Mouse (Mus musculus) forebrain, embryonic 14.5 days (tissue): ENCODE measurements around the gene Kif19a. TPM values are rescaled to one million over a fixed set of nuclear protein-coding genes. Genes with fewer than 3 reads are reported as not detected.

Experiments
- ATAC-seq: fragments of 200-750 bp; cut with Nextera tagmentation; 2 replicates; pipeline ENCODE4 v1.8.0; 2017; ENCODE audit warnings: mild to moderate bottlenecking, moderate library complexity
- DNase-seq: peaks from one replicate; pipeline ENCODE4 v3.0.0-alpha.2; 2015; ENCODE audit warnings: low spot score
- H3K27ac ChIP-seq: fragments of 300-500 bp; sonication (generic); 2 replicates; pipeline ENCODE4 v1.5.1; 2014; ENCODE audit warnings: low read depth, mild to moderate bottlenecking, control low read depth, low read length, moderate library complexity
- H3K27me3 ChIP-seq: fragments of 300-500 bp; sonication (generic); replicated peaks from 2 replicates; pipeline ENCODE4 v1.6.1; 2014; ENCODE audit warnings: low read length, control low read depth, mixed read lengths; ENCODE audit not compliant: control insufficient read depth, insufficient read depth
- H3K36me3 ChIP-seq: fragments of 300-500 bp; sonication (generic); 2 replicates; pipeline ENCODE4 v1.6.1; 2014; ENCODE audit warnings: low read length, control low read depth; ENCODE audit not compliant: control insufficient read depth, insufficient read depth
- H3K4me1 ChIP-seq: fragments of 300-500 bp; sonication (generic); 2 replicates; pipeline ENCODE4 v1.6.1; 2014; ENCODE audit warnings: antibody characterized with exemption, low read length, control low read depth; ENCODE audit not compliant: control insufficient read depth, insufficient read depth
- H3K4me2 ChIP-seq: fragments of 300-500 bp; sonication (generic); 2 replicates; pipeline ENCODE4 v1.6.1; 2014; ENCODE audit warnings: mild to moderate bottlenecking, control low read depth, low read length
- H3K4me3 ChIP-seq: fragments of 300-500 bp; sonication (generic); 2 replicates; pipeline ENCODE4 v1.5.1; 2014; ENCODE audit warnings: low read depth, low read length, control low read depth
- H3K9ac ChIP-seq: fragments of 300-500 bp; sonication (generic); 2 replicates; pipeline ENCODE4 v1.6.1; 2014; ENCODE audit warnings: mild to moderate bottlenecking, low read length, control low read depth, moderate library complexity
- H3K9me3 ChIP-seq: fragments of 300-500 bp; sonication (generic); replicated peaks from 2 replicates; pipeline ENCODE4 v1.6.1; 2016; ENCODE audit warnings: low read length, control low read depth, mixed read lengths; ENCODE audit not compliant: control insufficient read depth
- WGBS: fragments of 180-500 bp; shearing (Covaris S2); extraction: QIAGEN DNeasy Blood & Tissue Kit; methylation state at CpG from one replicate; pipeline ENCODE4 v1.1.7; 2014; 5-methylcytosine and 5-hydroxymethylcytosine counted together
- polyA plus RNA-seq: library from polyadenylated mRNA; unstranded; fragments of >200 nt; fragmentation: Nextera tagmentation; extraction: Ambion mirVana; gene quantifications from 2 replicates; pipeline ENCODE4 v1.2.1, GENCODE M21; 2014

Kif19a gene
- polyA plus RNA-seq, 1 experiment from 2014 or later: 0.34 TPM

- H3K27ac ChIP-seq: no peak overlapping the region
- DNase-seq: no peak
- H3K27me3 ChIP-seq: no peaks in the 10 kb centered on the region
- no peak overlapping the region for H3K4me3 ChIP-seq
- H3K36me3 ChIP-seq: no peaks in the 10 kb centered on the region
- H3K9ac ChIP-seq: no peak overlapping the region
- H3K4me2 ChIP-seq: no peak overlapping the region
- 96% methylated on average over 1 of the region's 1 CpGs for WGBS
- H3K4me1 ChIP-seq: peaks cover 18% of the 10 kb centered on the region
- ATAC-seq: no peak
- no peaks in the 10 kb centered on the region for H3K9me3 ChIP-seq
Measured at GRCm38 (mm10) chr11:114821325-114821724, 56.1 kb downstream of the Kif19a start.

- 30% methylated on average over 12 of the region's 12 CpGs for WGBS
- peaks cover 18% of the 10 kb centered on the region for H3K4me1 ChIP-seq
- DNase-seq (peak; percentile 88), ATAC-seq (peak; percentile 88)
- no peak overlapping the region for H3K4me3 ChIP-seq
- H3K9me3 ChIP-seq: no peaks in the 10 kb centered on the region
- peak overlapping the region; percentile 1; the same call in 1 of the 2 replicates for H3K9ac ChIP-seq
- H3K27me3 ChIP-seq: no peaks in the 10 kb centered on the region
- H3K4me2 ChIP-seq: 0 out of 2 replicates have a peak overlapping the region, but pooled peaks have one; percentile 2
- peak overlapping the region; percentile 68 for H3K27ac ChIP-seq
- no peaks in the 10 kb centered on the region for H3K36me3 ChIP-seq
Measured at GRCm38 (mm10) chr11:114822727-114823126, 57.5 kb downstream of the Kif19a start.

GRCm38 (mm10) chr11:114823199-114823725 is 58.1 kb downstream of the Kif19a start:
- WGBS: 5% methylated on average over 11 of the region's 11 CpGs
- H3K27ac ChIP-seq: peak overlapping the region; percentile 68

GRCm38 (mm10) chr11:114826686-114827085 is 61.5 kb downstream of the Kif19a start:
- Histone ChIP-seq H3K36me3 (no peaks in the 10 kb centered on the region), H3K4me3 (no peak overlapping the region), H3K27me3 (no peaks in the 10 kb centered on the region), H3K4me2 (no peak overlapping the region), H3K4me1 (peaks cover 30% of the 10 kb centered on the region), H3K27ac (no peak overlapping the region), H3K9ac (no peak overlapping the region), H3K9me3 (no peaks in the 10 kb centered on the region)
- 83% methylated on average over 5 of the region's 5 CpGs for WGBS
- no peak for ATAC-seq
- no peak for DNase-seq

More at GRCm38 (mm10) chr11:114823199-114823725, 58.1 kb downstream of the Kif19a start:
- Histone ChIP-seq H3K9ac (peak overlapping the region; percentile 1; the same call in 1 of the 2 replicates), H3K4me2 (0 out of 2 replicates have a peak overlapping the region, but pooled peaks have one; percentile 2), H3K4me1 (peaks cover 18% of the 10 kb centered on the region), H3K27me3 (no peaks in the 10 kb centered on the region), H3K4me3 (no peak overlapping the region), H3K36me3 (no peaks in the 10 kb centered on the region), H3K9me3 (no peaks in the 10 kb centered on the region)
- DNase-seq: peak; percentile 17
- peak; percentile 35; the same call in 1 of the 2 replicates for ATAC-seq

- Histone ChIP-seq H3K27ac (peak overlapping the region; percentile 21; the same call in 1 of the 2 replicates), H3K27me3 (no peaks in the 10 kb centered on the region), H3K9ac (peak overlapping the region; percentile 53), H3K4me3 (no peak overlapping the region; the same call in 1 of the 2 replicates), H3K4me1 (peaks cover 12% of the 10 kb centered on the region), H3K9me3 (no peaks in the 10 kb centered on the region), H3K36me3 (no peaks in the 10 kb centered on the region), H3K4me2 (peak overlapping the region; percentile 43)
- WGBS: 8% methylated on average over 24 of the region's 24 CpGs
- peak; percentile 44 for DNase-seq
- peak; percentile 54; the same call in 1 of the 2 replicates for ATAC-seq
Measured at GRCm38 (mm10) chr11:114829499-114830432, 64.6 kb downstream of the Kif19a start.

GRCm38 (mm10) chr11:114830433-114830773 is 65.2 kb downstream of the Kif19a start:
- 23% methylated on average over 8 of the region's 8 CpGs for WGBS
- Histone ChIP-seq H3K4me2 (peak overlapping the region; percentile 43; the same call in 1 of the 2 replicates), H3K4me3 (no peak overlapping the region), H3K36me3 (no peaks in the 10 kb centered on the region), H3K27me3 (no peaks in the 10 kb centered on the region), H3K27ac (no peak overlapping the region), H3K4me1 (peaks cover 12% of the 10 kb centered on the region), H3K9me3 (no peaks in the 10 kb centered on the region), H3K9ac (no peak overlapping the region)
- ATAC-seq (peak; percentile 10; the same call in 1 of the 2 replicates), DNase-seq (no peak)

- Histone ChIP-seq H3K27me3 (no peaks in the 10 kb centered on the region), H3K4me2 (no peak overlapping the region), H3K9ac (no peak overlapping the region), H3K4me1 (peaks cover 12% of the 10 kb centered on the region), H3K4me3 (no peak overlapping the region), H3K36me3 (no peaks in the 10 kb centered on the region), H3K27ac (no peak overlapping the region), H3K9me3 (no peaks in the 10 kb centered on the region)
- no peak for ATAC-seq
- DNase-seq: peak; percentile 33
- WGBS: 60% methylated on average over 5 of the region's 5 CpGs
Measured at GRCm38 (mm10) chr11:114833166-114833565, 68.0 kb downstream of the Kif19a start.
